Mouse (Mus musculus) lung, embryonic 16.5 days (tissue): Measurements from ENCODE around the gene Cdk19. TPM values are rescaled to one million over a fixed set of nuclear protein-coding genes. Genes with fewer than 3 reads are reported as not detected.
A peak's percentile ranks its signal among the peaks of the same experiment; 100 is the strongest.

Experiments used
- ATAC-seq: fragments of 200-750 bp; cut with Nextera tagmentation; 2 replicates; pipeline ENCODE4 v1.8.0; 2017; ENCODE audit warnings: low read depth, mild to moderate bottlenecking, moderate library complexity
- H3K27ac ChIP-seq: fragments of 300-500 bp; sonication (generic); 2 replicates; pipeline ENCODE4 v1.5.1; 2014; ENCODE audit warnings: mild to moderate bottlenecking, control low read depth, low read length
- H3K27me3 ChIP-seq: fragments of 300-500 bp; sonication (generic); 2 replicates; pipeline ENCODE4 v1.6.1; 2014; ENCODE audit warnings: low read depth, low read length, mixed read lengths; ENCODE audit not compliant: control insufficient read depth, insufficient read depth
- H3K36me3 ChIP-seq: fragments of 300-500 bp; sonication (generic); 2 replicates; pipeline ENCODE4 v1.6.1; 2014; ENCODE audit warnings: low read length; ENCODE audit not compliant: control insufficient read depth, insufficient read depth
- H3K4me1 ChIP-seq: fragments of 300-500 bp; sonication (generic); replicated peaks from 2 replicates; pipeline ENCODE4 v1.6.1; 2014; ENCODE audit warnings: low read length, mixed read lengths; ENCODE audit not compliant: control insufficient read depth, insufficient read depth
- H3K4me2 ChIP-seq: fragments of 300-500 bp; sonication (generic); 2 replicates; pipeline ENCODE4 v1.6.1; 2014; ENCODE audit warnings: low read depth, low read length, control low read depth
- H3K4me3 ChIP-seq: fragments of 300-500 bp; sonication (generic); 2 replicates; pipeline ENCODE4 v1.5.1; 2014; ENCODE audit warnings: mild to moderate bottlenecking, low read length, control low read depth
- H3K9ac ChIP-seq: fragments of 300-500 bp; sonication (generic); 2 replicates; pipeline ENCODE4 v1.6.1; 2014; ENCODE audit warnings: low read length, control low read depth
- H3K9me3 ChIP-seq: fragments of 300-500 bp; sonication (generic); 2 replicates; pipeline ENCODE4 v1.6.1; 2016; ENCODE audit warnings: low read length; ENCODE audit not compliant: control insufficient read depth
- WGBS: fragments of 180-500 bp; shearing (Covaris S2); extraction: QIAGEN DNeasy Blood & Tissue Kit; methylation state at CpG from one replicate; pipeline ENCODE4 v1.1.7; 2014; 5-methylcytosine and 5-hydroxymethylcytosine counted together
- polyA plus RNA-seq: library from polyadenylated mRNA; unstranded; fragments of >200 nt; fragmentation: Nextera tagmentation; extraction: Ambion mirVana; gene quantifications from 2 replicates; pipeline ENCODE4 v1.2.1, GENCODE M21; 2015

Cdk19 gene
- polyA plus RNA-seq, 1 experiment from 2014 or later, result 9.8 TPM

DNA sequence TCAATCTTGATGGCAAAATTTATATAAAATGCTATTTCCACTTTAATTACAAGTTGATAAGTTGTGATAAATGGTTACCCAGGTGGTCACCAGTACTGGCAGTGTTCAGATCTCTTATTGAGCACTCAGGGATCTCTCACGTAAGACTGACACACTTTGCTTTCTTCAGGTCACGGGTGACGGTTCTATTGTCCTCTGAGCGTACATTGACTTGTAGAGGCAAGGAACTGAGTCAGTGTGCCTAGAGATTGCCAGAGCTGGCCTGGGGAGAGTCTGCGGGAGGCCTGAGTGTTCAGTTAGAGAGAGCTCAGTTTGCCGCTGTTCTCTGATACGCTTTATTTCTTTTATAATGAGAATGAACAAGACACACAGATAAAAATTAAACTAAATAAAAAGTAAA, 104.0 kb downstream of the Cdk19 start:
- no peak for ATAC-seq
- H3K4me2 ChIP-seq, result no peak overlapping the region
- no peak overlapping the region for H3K4me3 ChIP-seq
- no peak overlapping the region for H3K27ac ChIP-seq
- no peaks in the 10 kb centered on the region for H3K27me3 ChIP-seq
- H3K9ac ChIP-seq, result no peak overlapping the region
- peaks cover 3% of the 10 kb centered on the region; the same call in 1 of the 2 replicates for H3K4me1 ChIP-seq
- H3K36me3 ChIP-seq, result no peaks in the 10 kb centered on the region
- no peaks in the 10 kb centered on the region for H3K9me3 ChIP-seq
- 67% methylated on average over 7 of the region's 7 CpGs for WGBS

DNA sequence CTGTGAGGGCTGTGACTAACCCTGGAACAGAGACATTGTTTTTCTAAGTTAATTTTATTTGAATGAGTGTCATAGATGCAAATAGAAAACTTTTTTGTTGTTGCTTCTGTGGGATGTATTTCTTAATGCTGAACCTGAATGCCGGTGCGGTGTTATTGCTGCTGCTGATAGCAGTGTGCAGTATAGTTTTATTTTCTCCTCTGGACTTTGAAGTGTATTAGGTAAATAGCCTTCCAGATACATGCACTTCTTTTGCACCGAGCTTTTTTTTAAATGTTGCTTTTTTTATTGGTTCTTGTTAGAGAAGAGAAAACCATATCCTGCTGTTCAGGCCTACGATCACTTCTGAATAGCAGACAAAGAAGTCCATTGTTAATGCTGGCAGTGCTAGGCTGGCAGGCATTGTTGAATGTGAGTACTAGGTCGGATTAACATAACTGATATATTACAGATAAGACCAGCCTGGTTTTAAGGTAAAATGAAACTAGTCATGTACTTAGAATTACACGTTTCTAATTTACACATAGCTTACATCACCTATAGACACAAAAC, 104.5 kb downstream of the Cdk19 start:
- Histone ChIP-seq H3K9me3 (no peaks in the 10 kb centered on the region), H3K4me2 (no peak overlapping the region), H3K4me3 (no peak overlapping the region), H3K9ac (no peak overlapping the region), H3K4me1 (peaks cover 3% of the 10 kb centered on the region; the same call in 1 of the 2 replicates), H3K36me3 (no peaks in the 10 kb centered on the region), H3K27me3 (no peaks in the 10 kb centered on the region), H3K27ac (no peak overlapping the region)
- WGBS, result 55% methylated on average over 6 of the region's 6 CpGs
- no peak for ATAC-seq

DNA sequence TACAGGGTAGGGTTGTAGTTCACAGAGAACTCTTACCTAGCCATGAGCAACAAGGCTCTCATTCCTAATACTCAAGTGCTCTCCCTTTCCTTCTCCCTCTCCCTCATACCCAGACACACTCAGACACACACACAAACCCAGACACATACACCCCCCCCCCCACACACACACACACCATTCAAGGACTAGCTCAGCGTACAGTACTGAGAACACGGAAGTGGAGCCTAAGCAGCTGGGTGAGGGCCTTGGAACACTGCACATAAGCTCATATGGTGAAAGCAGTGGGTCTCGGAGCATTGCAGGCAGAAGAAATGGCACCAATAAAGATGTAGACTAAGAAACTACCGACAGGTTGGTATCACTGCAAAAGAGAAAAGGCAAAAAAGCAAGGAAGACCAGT, 105.2 kb downstream of the Cdk19 start:
- Histone ChIP-seq H3K9me3 (no peaks in the 10 kb centered on the region), H3K27me3 (no peaks in the 10 kb centered on the region), H3K4me3 (no peak overlapping the region), H3K4me2 (no peak overlapping the region), H3K36me3 (no peaks in the 10 kb centered on the region), H3K27ac (peak overlapping the region; percentile 16; the same call in 1 of the 2 replicates), H3K4me1 (peaks cover 3% of the 10 kb centered on the region; the same call in 1 of the 2 replicates), H3K9ac (no peak overlapping the region)
- WGBS, result 70% methylated on average over 4 of the region's 4 CpGs
- peak; percentile 50; the same call in 1 of the 2 replicates for ATAC-seq

DNA sequence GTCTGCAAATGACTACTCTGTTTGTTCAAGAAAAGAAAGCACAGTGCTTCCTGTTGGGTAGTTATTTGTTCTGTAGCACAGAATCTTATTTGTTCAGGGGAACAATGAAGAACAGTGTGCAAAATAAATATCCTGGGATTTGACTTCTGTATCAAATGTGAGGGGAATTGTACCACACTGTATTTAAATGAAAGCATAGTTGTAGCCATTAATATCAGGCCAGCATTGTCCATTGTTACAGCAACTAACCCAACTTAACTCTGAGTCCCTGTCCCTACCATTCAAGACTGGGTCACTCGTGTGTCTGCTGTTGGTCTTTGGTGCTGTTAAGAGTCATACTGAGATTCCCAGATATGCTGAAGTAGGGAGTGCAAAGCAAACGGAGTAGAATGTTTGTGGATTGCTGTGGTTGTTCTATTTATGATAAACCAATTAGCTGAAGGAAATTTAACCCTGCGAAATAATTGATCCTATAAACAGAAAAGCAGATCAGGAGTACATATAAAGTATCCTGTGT, 106.8 kb downstream of the Cdk19 start:
- Histone ChIP-seq H3K27ac (no peak overlapping the region), H3K36me3 (no peaks in the 10 kb centered on the region), H3K4me3 (no peak overlapping the region), H3K4me2 (no peak overlapping the region), H3K27me3 (no peaks in the 10 kb centered on the region), H3K9ac (no peak overlapping the region), H3K4me1 (peaks cover 3% of the 10 kb centered on the region; the same call in 1 of the 2 replicates), H3K9me3 (no peaks in the 10 kb centered on the region)
- ATAC-seq, result no peak
- 49% methylated on average over 3 of the region's 3 CpGs for WGBS

DNA sequence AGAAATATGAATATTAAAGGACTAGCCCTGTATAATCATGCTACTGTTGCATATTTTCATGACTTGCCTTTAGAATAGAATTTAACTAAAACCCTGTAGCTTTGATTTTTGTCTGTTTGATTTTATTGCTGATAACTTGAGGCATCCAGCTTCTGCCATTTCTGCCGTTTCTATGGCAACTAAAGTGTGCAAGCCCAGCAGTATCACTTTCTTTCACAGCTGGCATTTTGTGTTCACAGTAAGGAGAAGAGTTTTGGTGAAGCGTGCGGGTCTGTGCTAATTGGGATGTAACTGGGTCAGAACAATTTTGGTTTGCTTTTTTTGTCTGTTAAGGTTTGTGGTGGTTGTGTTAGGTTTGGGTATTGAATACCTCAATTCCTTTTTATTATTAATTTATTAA, 107.3 kb downstream of the Cdk19 start:
- Histone ChIP-seq H3K36me3 (no peaks in the 10 kb centered on the region), H3K4me1 (peaks cover 5% of the 10 kb centered on the region), H3K9ac (no peak overlapping the region), H3K4me3 (no peak overlapping the region), H3K27ac (no peak overlapping the region), H3K9me3 (no peaks in the 10 kb centered on the region), H3K27me3 (no peaks in the 10 kb centered on the region), H3K4me2 (no peak overlapping the region)
- ATAC-seq, result no peak
- WGBS, result 42% methylated on average over 3 of the region's 3 CpGs

DNA sequence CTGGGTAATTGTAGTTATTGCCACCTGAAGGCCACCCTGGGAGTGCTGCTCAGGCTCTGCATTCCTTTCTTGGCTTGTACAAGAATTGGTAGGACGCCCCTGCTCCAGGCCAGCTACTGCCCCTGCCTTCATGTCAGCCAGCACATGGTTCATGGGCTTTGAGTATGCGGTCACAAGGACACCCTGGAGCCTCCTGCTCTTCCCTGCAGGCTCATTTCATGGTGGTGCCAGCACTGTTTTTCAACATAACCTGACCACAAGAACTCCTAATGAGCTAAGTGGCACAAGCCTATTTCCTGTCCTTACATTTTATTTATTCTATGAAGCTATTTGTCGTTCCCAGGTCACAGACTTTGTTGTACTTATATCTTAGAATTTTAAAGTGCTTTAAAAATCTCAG, 107.9 kb downstream of the Cdk19 start:
- Histone ChIP-seq H3K27ac (peak overlapping the region; percentile 39; the same call in 1 of the 2 replicates), H3K27me3 (no peaks in the 10 kb centered on the region), H3K36me3 (no peaks in the 10 kb centered on the region), H3K9ac (no peak overlapping the region), H3K4me1 (peaks cover 9% of the 10 kb centered on the region), H3K9me3 (no peaks in the 10 kb centered on the region), H3K4me3 (no peak overlapping the region), H3K4me2 (no peak overlapping the region)
- WGBS, result 29% methylated on average over 3 of the region's 3 CpGs
- ATAC-seq, result no peak

DNA sequence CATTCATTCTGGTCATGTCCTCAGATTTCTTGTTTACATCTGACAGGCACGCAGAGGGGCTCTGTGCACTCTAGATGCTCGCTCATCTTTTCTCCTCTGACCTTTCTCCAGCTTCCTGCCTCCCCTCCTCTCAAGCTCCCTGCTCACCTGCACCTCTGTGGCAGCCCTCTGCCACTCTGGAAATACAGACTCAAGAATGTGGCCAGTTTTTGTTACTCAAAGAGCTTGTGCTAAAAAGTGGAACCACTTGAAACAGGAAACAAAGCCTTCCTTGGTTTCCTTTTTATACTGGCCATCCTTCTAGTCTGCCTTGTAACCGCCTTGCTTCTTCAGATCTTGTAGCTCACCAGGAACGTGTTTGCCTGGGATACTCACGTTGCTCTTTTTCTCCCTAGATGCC, 108.6 kb downstream of the Cdk19 start:
- no peaks in the 10 kb centered on the region for H3K9me3 ChIP-seq
- peaks cover 9% of the 10 kb centered on the region for H3K4me1 ChIP-seq
- no peak overlapping the region for H3K9ac ChIP-seq
- H3K27ac ChIP-seq, result peak overlapping the region; percentile 49; the same call in 1 of the 2 replicates
- H3K4me3 ChIP-seq, result no peak overlapping the region
- H3K27me3 ChIP-seq, result no peaks in the 10 kb centered on the region
- no peaks in the 10 kb centered on the region for H3K36me3 ChIP-seq
- 19% methylated on average over 5 of the region's 5 CpGs for WGBS
- H3K4me2 ChIP-seq, result no peak overlapping the region
- ATAC-seq, result no peak

DNA sequence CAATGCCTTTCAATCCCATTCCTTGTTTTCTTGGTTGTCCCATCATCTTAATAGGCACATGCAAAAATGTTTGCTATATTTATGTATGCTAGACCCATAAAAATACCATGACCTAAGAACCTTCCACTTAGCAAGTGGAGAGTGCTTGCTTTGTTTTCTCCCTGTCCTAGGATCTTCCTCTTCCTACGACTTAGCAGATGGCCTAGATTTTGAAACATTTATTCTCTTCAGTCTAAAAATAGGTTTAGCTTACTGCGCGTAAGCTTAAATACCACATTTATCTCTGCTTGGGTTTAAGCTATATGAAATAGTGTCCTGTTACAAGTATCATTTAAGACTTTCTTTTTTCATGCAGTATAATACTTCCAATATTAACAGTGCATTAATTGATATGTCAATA, 109.1 kb downstream of the Cdk19 start:
- no peak overlapping the region for H3K9ac ChIP-seq
- no peaks in the 10 kb centered on the region for H3K9me3 ChIP-seq
- no peak overlapping the region; the same call in 1 of the 2 replicates for H3K27ac ChIP-seq
- H3K4me1 ChIP-seq, result peaks cover 9% of the 10 kb centered on the region
- ATAC-seq, result no peak
- 66% methylated on average over 3 of the region's 3 CpGs for WGBS
- H3K4me3 ChIP-seq, result no peak overlapping the region
- no peaks in the 10 kb centered on the region for H3K36me3 ChIP-seq
- H3K4me2 ChIP-seq, result no peak overlapping the region
- no peaks in the 10 kb centered on the region for H3K27me3 ChIP-seq

DNA sequence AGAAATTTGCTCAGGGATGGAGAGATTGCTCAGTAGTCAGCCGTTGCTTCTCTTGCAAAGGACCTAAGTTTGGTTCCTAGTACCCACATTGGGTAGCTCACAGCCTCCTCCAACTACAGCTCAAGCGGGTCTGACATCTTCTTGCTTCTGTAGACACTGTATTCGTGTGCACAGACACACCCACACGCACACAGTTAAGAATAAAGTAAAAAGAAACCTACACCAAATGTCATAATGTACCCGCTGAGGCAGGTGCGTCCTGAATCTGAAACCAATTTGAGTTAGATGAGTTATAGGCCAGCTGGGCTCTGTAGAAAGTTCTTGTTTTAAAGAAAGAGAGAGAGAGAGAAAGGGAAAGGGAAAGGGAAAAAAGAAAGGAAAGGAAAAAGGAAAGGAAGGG, 110.2 kb downstream of the Cdk19 start:
- 88% methylated on average over 6 of the region's 6 CpGs for WGBS
- H3K9me3 ChIP-seq, result no peaks in the 10 kb centered on the region
- no peak overlapping the region for H3K27ac ChIP-seq
- H3K4me3 ChIP-seq, result no peak overlapping the region
- H3K36me3 ChIP-seq, result no peaks in the 10 kb centered on the region
- no peak overlapping the region for H3K9ac ChIP-seq
- no peak for ATAC-seq
- H3K4me2 ChIP-seq, result no peak overlapping the region
- H3K27me3 ChIP-seq, result no peaks in the 10 kb centered on the region
- H3K4me1 ChIP-seq, result peaks cover 9% of the 10 kb centered on the region
